Mouse (Mus musculus): Measurements from ENCODE around the gene Olfr495.

The Olfr495 gene

GRCm38 (mm10) chr7:108392867-108393266, at the start of gene Olfr495:
TSS of gene Olfr495 (plus strand) at chr7:108393167.
- no peak for DNase-seq

- DNase-seq = no peak
Measured at GRCm38 (mm10) chr7:108346879-108347278, 46.1 kb upstream of the Olfr495 start, which contains the start of gene Olfr493. TSS of gene Olfr493 (minus strand) at chr7:108346979.

- DNase-seq = no peak
Measured at GRCm38 (mm10) chr7:108365035-108365434, 27.9 kb upstream of the Olfr495 start, which contains the start of gene Olfr494. TSS of gene Olfr494 (plus strand) at chr7:108365335.

- DNase-seq = no peak
Measured at GRCm38 (mm10) chr7:108420121-108420520, 27.2 kb downstream of the Olfr495 start, which contains the start of gene Olfr497. TSS of gene Olfr497 (plus strand) at chr7:108420421.
